Mouse (Mus musculus) embryonic facial prominence, embryonic 14.5 days (tissue): ENCODE data around the gene Atad3a. TPM values are rescaled to one million over a fixed set of nuclear protein-coding genes. Genes with fewer than 3 reads are reported as not detected.

Experiments used
- ATAC-seq: fragments of 200-750 bp; cut with Nextera tagmentation; 2 replicates; pipeline ENCODE4 v1.8.0; 2017; ENCODE audit warnings: low read depth, moderate number of reproducible peaks, moderate TSS enrichment
- DNase-seq: peaks from one replicate; pipeline ENCODE4 v3.0.0-alpha.2; 2015; ENCODE audit warnings: low spot score
- H3K27ac ChIP-seq: fragments of 300-500 bp; sonication (generic); replicated peaks from 2 replicates; pipeline ENCODE4 v1.5.1; 2014; ENCODE audit warnings: low read depth, mild to moderate bottlenecking, low read length, moderate library complexity
- H3K27me3 ChIP-seq: fragments of 300-500 bp; sonication (generic); replicated peaks from 2 replicates; pipeline ENCODE4 v1.6.1; 2014; ENCODE audit warnings: low read length; ENCODE audit not compliant: control insufficient read depth, insufficient read depth
- H3K36me3 ChIP-seq: fragments of 300-500 bp; sonication (generic); 2 replicates; pipeline ENCODE4 v1.6.1; 2014; ENCODE audit warnings: low read length, mixed read lengths; ENCODE audit not compliant: control insufficient read depth, insufficient read depth
- H3K4me1 ChIP-seq: fragments of 300-500 bp; sonication (generic); 2 replicates; pipeline ENCODE4 v1.6.1; 2014; ENCODE audit warnings: antibody characterized with exemption, low read length; ENCODE audit not compliant: control insufficient read depth, insufficient read depth
- H3K4me2 ChIP-seq: fragments of 300-500 bp; sonication (generic); 2 replicates; pipeline ENCODE4 v1.6.1; 2014; ENCODE audit warnings: low read depth, mild to moderate bottlenecking, low read length, moderate library complexity, mixed read lengths
- H3K4me3 ChIP-seq: fragments of 300-500 bp; sonication (generic); 2 replicates; pipeline ENCODE4 v1.5.1; 2014; ENCODE audit warnings: low read depth, mild to moderate bottlenecking, low read length
- H3K9ac ChIP-seq: fragments of 300-500 bp; sonication (generic); 2 replicates; pipeline ENCODE4 v1.6.1; 2014; ENCODE audit warnings: low read depth, mild to moderate bottlenecking, low read length, moderate library complexity, mixed read lengths
- H3K9me3 ChIP-seq: fragments of 300-500 bp; sonication (generic); 2 replicates; pipeline ENCODE4 v1.6.1; 2016; ENCODE audit warnings: low read length; ENCODE audit not compliant: control insufficient read depth
- WGBS: fragments of 180-500 bp; shearing (Covaris S2); extraction: QIAGEN DNeasy Blood & Tissue Kit; methylation state at CpG from one replicate; pipeline ENCODE4 v1.1.7; 2014; 5-methylcytosine and 5-hydroxymethylcytosine counted together
- polyA plus RNA-seq: library from polyadenylated mRNA; unstranded; fragments of >200 nt; fragmentation: Nextera tagmentation; extraction: Ambion mirVana; gene quantifications from 2 replicates; pipeline ENCODE4 v1.2.1, GENCODE M21; 2014

Atad3a gene
- polyA plus RNA-seq, 1 experiment from 2014 or later = 77.9 TPM

- DNase-seq (no peak), ATAC-seq (no peak)
- no peak overlapping the region for H3K27ac ChIP-seq
- no peaks in the 10 kb centered on the region for H3K9me3 ChIP-seq
- WGBS = 89% methylated on average over 2 of the region's 2 CpGs
- H3K9ac ChIP-seq = no peak overlapping the region
- no peaks in the 10 kb centered on the region for H3K27me3 ChIP-seq
- no peak overlapping the region for H3K4me3 ChIP-seq
- H3K4me1 ChIP-seq = peaks cover 21% of the 10 kb centered on the region
- H3K36me3 ChIP-seq = no peaks in the 10 kb centered on the region
- no peak overlapping the region for H3K4me2 ChIP-seq
These were observed 10.8 kb upstream of the Atad3a start for GRCm38 (mm10) chr4:155771706-155772105.

GRCm38 (mm10) chr4:155770626-155771025 lies 9.7 kb upstream of the Atad3a start:
- Histone ChIP-seq H3K27me3 (no peaks in the 10 kb centered on the region), H3K4me1 (peaks cover 18% of the 10 kb centered on the region), H3K36me3 (no peaks in the 10 kb centered on the region), H3K9me3 (no peaks in the 10 kb centered on the region), H3K4me2 (peak overlapping the region; percentile 87), H3K27ac (no peak overlapping the region), H3K9ac (peak overlapping the region; percentile 80), H3K4me3 (peak overlapping the region; percentile 55)
- WGBS = 36% methylated on average over 24 of the region's 24 CpGs
- DNase-seq (no peak), ATAC-seq (no peak)

GRCm38 (mm10) chr4:155769880-155770512 lies 9.1 kb upstream of the Atad3a start:
- WGBS = 1% methylated on average over 26 of the region's 39 CpGs
- Histone ChIP-seq H3K4me1 (peaks cover 12% of the 10 kb centered on the region), H3K36me3 (no peaks in the 10 kb centered on the region), H3K9ac (peak overlapping the region; percentile 80), H3K27ac (peak overlapping the region; percentile 71), H3K27me3 (no peaks in the 10 kb centered on the region), H3K4me3 (peak overlapping the region; percentile 55), H3K4me2 (peak overlapping the region; percentile 87), H3K9me3 (no peaks in the 10 kb centered on the region)
- ATAC-seq (peak; percentile 90), DNase-seq (peak; percentile 88)

GRCm38 (mm10) chr4:155769496-155769879 lies 8.6 kb upstream of the Atad3a start:
- Histone ChIP-seq H3K9me3 (no peaks in the 10 kb centered on the region), H3K27ac (no peak overlapping the region), H3K36me3 (no peaks in the 10 kb centered on the region), H3K4me1 (peaks cover 9% of the 10 kb centered on the region), H3K27me3 (no peaks in the 10 kb centered on the region), H3K9ac (peak overlapping the region; percentile 80), H3K4me3 (peak overlapping the region; percentile 55), H3K4me2 (peak overlapping the region; percentile 87)
- DNase-seq = no peak
- no peak for ATAC-seq
- 44% methylated on average over 5 of the region's 5 CpGs for WGBS

GRCm38 (mm10) chr4:155762357-155762756 lies 1.5 kb upstream of the Atad3a start:
- ATAC-seq = no peak
- WGBS = 84% methylated on average over 3 of the region's 3 CpGs

GRCm38 (mm10) chr4:155761356-155762099 lies 635 bp upstream of the Atad3a start:
- Histone ChIP-seq H3K9ac (peak overlapping the region; percentile 82), H3K27ac (peak overlapping the region; percentile 56; the same call in 1 of the 2 replicates), H3K9me3 (no peaks in the 10 kb centered on the region), H3K4me1 (peaks cover 14% of the 10 kb centered on the region), H3K4me3 (peak overlapping the region; percentile 69), H3K4me2 (peak overlapping the region; percentile 93), H3K27me3 (no peaks in the 10 kb centered on the region), H3K36me3 (peaks cover 10% of the 10 kb centered on the region; the same call in 1 of the 2 replicates)
- no peak for DNase-seq
- ATAC-seq = no peak
- WGBS = 3% methylated on average over 28 of the region's 28 CpGs

More at GRCm38 (mm10) chr4:155762357-155762756, 1.5 kb upstream of the Atad3a start:
- no peak overlapping the region; the same call in 1 of the 2 replicates for H3K9ac ChIP-seq
- H3K27me3 ChIP-seq = no peaks in the 10 kb centered on the region
- H3K4me3 ChIP-seq = no peak overlapping the region
- no peaks in the 10 kb centered on the region for H3K9me3 ChIP-seq
- no peak for DNase-seq
- H3K4me1 ChIP-seq = peaks cover 14% of the 10 kb centered on the region
- 0 out of 2 replicates have a peak, but pooled peaks cover 4% of the 10 kb centered on the region for H3K36me3 ChIP-seq
- H3K4me2 ChIP-seq = no peak overlapping the region
- H3K27ac ChIP-seq = no peak overlapping the region

- peak overlapping the region; percentile 82 for H3K9ac ChIP-seq
- peaks cover 24% of the 10 kb centered on the region for H3K36me3 ChIP-seq
- 4% methylated on average over 10 of the region's 10 CpGs for WGBS
- H3K27me3 ChIP-seq = no peaks in the 10 kb centered on the region
- no peak for ATAC-seq
- peaks cover 14% of the 10 kb centered on the region for H3K4me1 ChIP-seq
- no peaks in the 10 kb centered on the region for H3K9me3 ChIP-seq
- peak overlapping the region; percentile 69 for H3K4me3 ChIP-seq
- peak; percentile 48 for DNase-seq
- H3K4me2 ChIP-seq = peak overlapping the region; percentile 93
- H3K27ac ChIP-seq = 0 out of 2 replicates have a peak overlapping the region, but pooled peaks have one; percentile 4
These were observed 856 bp downstream of the Atad3a start for GRCm38 (mm10) chr4:155759862-155760612.

GRCm38 (mm10) chr4:155757011-155757410 lies 3.9 kb downstream of the Atad3a start:
- ATAC-seq (no peak), DNase-seq (no peak)
- 93% methylated on average over 12 of the region's 12 CpGs for WGBS
- H3K4me3 ChIP-seq = no peak overlapping the region
- peaks cover 52% of the 10 kb centered on the region for H3K36me3 ChIP-seq
- no peak overlapping the region for H3K4me2 ChIP-seq
- H3K9ac ChIP-seq = no peak overlapping the region
- H3K27me3 ChIP-seq = no peaks in the 10 kb centered on the region
- peaks cover 14% of the 10 kb centered on the region for H3K4me1 ChIP-seq
- H3K27ac ChIP-seq = no peak overlapping the region
- H3K9me3 ChIP-seq = no peaks in the 10 kb centered on the region
